Mouse (Mus musculus): ENCODE measurements around the gene Pomgnt2. TPM values are rescaled to one million over a fixed set of nuclear protein-coding genes. Genes with fewer than 3 reads are reported as not detected.

Pomgnt2 gene
- polyA plus RNA-seq, 1 experiment, result 7.6 TPM

- TF ChIP-seq POLR2A (IDR thresholded peaks at IDR 0.05; ENCODE audit: low read depth, low read length) (no peak), CTCF (IDR thresholded peaks at IDR 0.05; ENCODE audit: borderline replicate concordance, insufficient read depth, low read length) (no peak)
- Histone ChIP-seq H3K4me3 (ENCODE audit: insufficient read depth, low read length) (peak overlapping the region; percentile 79), H3K4me1 (ENCODE audit: control insufficient read depth, insufficient read depth, low read length) (0 out of 2 replicates have a peak, but pooled peaks cover 2% of the 10 kb centered on the region), H3K27ac (ENCODE audit: insufficient read depth, low read length) (no peak overlapping the region)
Measured at GRCm38 (mm10) chr9:121995077-121995476, 1.8 kb downstream of the Pomgnt2 start.

GRCm38 (mm10) chr9:121993047-121993446, 3.9 kb downstream of the Pomgnt2 start:
- TF ChIP-seq POLR2A (IDR thresholded peaks at IDR 0.05; ENCODE audit: low read depth, low read length) (no peak), CTCF (IDR thresholded peaks at IDR 0.05; ENCODE audit: borderline replicate concordance, insufficient read depth, low read length) (no peak)
- H3K4me1 ChIP-seq (ENCODE audit: control insufficient read depth, insufficient read depth, low read length), result 0 out of 2 replicates have a peak, but pooled peaks cover 2% of the 10 kb centered on the region

GRCm38 (mm10) chr9:121991041-121991440, 5.9 kb downstream of the Pomgnt2 start:
- Histone ChIP-seq H3K27ac (ENCODE audit: insufficient read depth, low read length) (no peak overlapping the region), H3K4me1 (ENCODE audit: control insufficient read depth, insufficient read depth, low read length) (no peaks in the 10 kb centered on the region), H3K4me3 (ENCODE audit: insufficient read depth, low read length) (no peak overlapping the region)
- no peak for TF ChIP-seq CTCF (IDR thresholded peaks at IDR 0.05; ENCODE audit: borderline replicate concordance, insufficient read depth, low read length)
- no peak for TF ChIP-seq POLR2A (IDR thresholded peaks at IDR 0.05; ENCODE audit: low read depth, low read length)

More at GRCm38 (mm10) chr9:121993047-121993446, 3.9 kb downstream of the Pomgnt2 start:
- H3K4me3 ChIP-seq (ENCODE audit: insufficient read depth, low read length), result no peak overlapping the region
- no peak overlapping the region for H3K27ac ChIP-seq (ENCODE audit: insufficient read depth, low read length)

GRCm38 (mm10) chr9:121989536-121989935, 7.4 kb downstream of the Pomgnt2 start:
- Histone ChIP-seq H3K27ac (ENCODE audit: insufficient read depth, low read length) (no peak overlapping the region), H3K4me3 (ENCODE audit: insufficient read depth, low read length) (no peak overlapping the region), H3K4me1 (ENCODE audit: control insufficient read depth, insufficient read depth, low read length) (no peaks in the 10 kb centered on the region)
- TF ChIP-seq POLR2A (IDR thresholded peaks at IDR 0.05; ENCODE audit: low read depth, low read length) (no peak), CTCF (IDR thresholded peaks at IDR 0.05; ENCODE audit: borderline replicate concordance, insufficient read depth, low read length) (no peak)

- TF ChIP-seq CTCF (IDR thresholded peaks at IDR 0.05; ENCODE audit: borderline replicate concordance, insufficient read depth, low read length), result no peak
- no peak for TF ChIP-seq POLR2A (IDR thresholded peaks at IDR 0.05; ENCODE audit: low read depth, low read length)
- Histone ChIP-seq H3K27ac (ENCODE audit: insufficient read depth, low read length) (no peak overlapping the region), H3K4me1 (ENCODE audit: control insufficient read depth, insufficient read depth, low read length) (no peaks in the 10 kb centered on the region), H3K4me3 (ENCODE audit: insufficient read depth, low read length) (no peak overlapping the region)
Measured at GRCm38 (mm10) chr9:121988910-121989309, 8.0 kb downstream of the Pomgnt2 start.

GRCm38 (mm10) chr9:121984465-121985461, 12.1 kb downstream of the Pomgnt2 start:
- no peaks in the 10 kb centered on the region for H3K4me1 ChIP-seq (ENCODE audit: control insufficient read depth, insufficient read depth, low read length)
- H3K4me3 ChIP-seq (ENCODE audit: insufficient read depth, low read length), result no peak overlapping the region
- H3K27ac ChIP-seq (ENCODE audit: insufficient read depth, low read length), result no peak overlapping the region
- no peak for TF ChIP-seq POLR2A (IDR thresholded peaks at IDR 0.05; ENCODE audit: low read depth, low read length)
- TF ChIP-seq CTCF (IDR thresholded peaks at IDR 0.05; ENCODE audit: borderline replicate concordance, insufficient read depth, low read length), result peak; percentile 97

- no peak overlapping the region for H3K27ac ChIP-seq (ENCODE audit: insufficient read depth, low read length)
- TF ChIP-seq POLR2A (IDR thresholded peaks at IDR 0.05; ENCODE audit: low read depth, low read length) (no peak), CTCF (IDR thresholded peaks at IDR 0.05; ENCODE audit: borderline replicate concordance, insufficient read depth, low read length) (peak; percentile 88)
- no peak overlapping the region for H3K4me3 ChIP-seq (ENCODE audit: insufficient read depth, low read length)
- no peaks in the 10 kb centered on the region for H3K4me1 ChIP-seq (ENCODE audit: control insufficient read depth, insufficient read depth, low read length)
Measured at GRCm38 (mm10) chr9:121983504-121983903, 13.4 kb downstream of the Pomgnt2 start.

- TF ChIP-seq POLR2A (IDR thresholded peaks at IDR 0.05; ENCODE audit: low read depth, low read length) (no peak), CTCF (IDR thresholded peaks at IDR 0.05; ENCODE audit: borderline replicate concordance, insufficient read depth, low read length) (no peak)
- H3K4me3 ChIP-seq (ENCODE audit: insufficient read depth, low read length), result no peak overlapping the region
- H3K4me1 ChIP-seq (ENCODE audit: control insufficient read depth, insufficient read depth, low read length), result no peaks in the 10 kb centered on the region
- H3K27ac ChIP-seq (ENCODE audit: insufficient read depth, low read length), result no peak overlapping the region
Measured at GRCm38 (mm10) chr9:121982665-121983064, 14.2 kb downstream of the Pomgnt2 start.

- TF ChIP-seq CTCF (IDR thresholded peaks at IDR 0.05; ENCODE audit: borderline replicate concordance, insufficient read depth, low read length) (no peak), POLR2A (IDR thresholded peaks at IDR 0.05; ENCODE audit: low read depth, low read length) (no peak)
- Histone ChIP-seq H3K27ac (ENCODE audit: insufficient read depth, low read length) (no peak overlapping the region), H3K4me3 (ENCODE audit: insufficient read depth, low read length) (no peak overlapping the region), H3K4me1 (ENCODE audit: control insufficient read depth, insufficient read depth, low read length) (no peaks in the 10 kb centered on the region)
Measured at GRCm38 (mm10) chr9:121982214-121982613, 14.7 kb downstream of the Pomgnt2 start.
